Mouse (Mus musculus) megakaryocyte progenitor cell, adult 5-6 weeks (primary cell): ENCODE results near the gene Prune2. TPM values are rescaled to one million over a fixed set of nuclear protein-coding genes. Genes with fewer than 3 reads are reported as not detected.

ENCODE experiments used
- ATAC-seq: replicated peaks from 2 replicates; pipeline ENCODE4 v1.8.0; 2016; ENCODE audit warnings: mild to moderate bottlenecking, moderate TSS enrichment, inconsistent platforms; ENCODE audit not compliant: poor library complexity
- total RNA-seq, 2 experiments: library from RNA; stranded (forward) in 1 of 2; stranded (reverse) in 1 of 2; fragments of 157-497, 149-512 nt in 1 of 2; fragments of 200-1000 nt in 1 of 2; gene quantifications; 2 replicates each; pipeline versions ENCODE4 v1.2.3 to v1.2.4; 2015 to 2017

Prune2 gene
- total RNA-seq, 2 experiments from 2014 or later = 0.12 to 1.8 TPM

GRCm38 (mm10) chr19:17108782-17109181 lies 152.9 kb downstream of the Prune2 start:
- no peak for ATAC-seq

DNA sequence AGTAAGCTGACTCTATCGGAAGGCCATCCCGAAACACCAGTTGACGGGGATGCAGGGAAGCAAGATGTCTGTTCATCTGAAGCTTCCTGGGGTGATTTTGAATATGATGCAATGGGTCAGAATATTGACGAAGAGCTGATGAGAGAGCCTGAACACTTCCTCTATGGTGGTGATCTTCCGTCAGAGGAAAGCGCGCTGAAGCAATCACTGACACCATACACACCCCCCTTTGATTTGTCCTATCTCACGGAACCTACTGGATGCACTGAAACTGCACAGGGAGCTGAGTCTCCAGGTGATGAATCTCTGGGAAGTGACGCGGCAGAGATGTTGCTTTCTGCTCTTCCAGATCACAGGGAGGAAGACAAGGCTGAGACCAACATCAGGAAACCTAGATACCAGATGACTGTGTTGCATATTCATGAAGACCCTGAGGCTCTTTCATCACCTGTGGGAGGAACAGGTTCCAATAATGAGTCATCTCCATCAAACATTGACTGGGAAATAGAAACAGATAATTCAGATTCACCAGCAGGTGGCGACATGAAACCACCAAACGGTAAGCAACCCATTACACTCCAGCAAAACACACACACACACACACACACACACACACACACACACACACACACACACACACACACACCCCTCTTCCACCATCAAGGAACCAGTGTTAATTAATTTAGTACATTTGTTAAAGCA lies 168.3 kb downstream of the Prune2 start:
- peak; percentile 75 for ATAC-seq

GRCm38 (mm10) chr19:17125380-17125779 lies 169.5 kb downstream of the Prune2 start:
- peak; percentile 66 for ATAC-seq

- no peak for ATAC-seq
Measured at GRCm38 (mm10) chr19:17130544-17130943, 174.6 kb downstream of the Prune2 start.

- ATAC-seq = peak; percentile 50
Measured at GRCm38 (mm10) chr19:17136677-17137460, 181.0 kb downstream of the Prune2 start.

DNA sequence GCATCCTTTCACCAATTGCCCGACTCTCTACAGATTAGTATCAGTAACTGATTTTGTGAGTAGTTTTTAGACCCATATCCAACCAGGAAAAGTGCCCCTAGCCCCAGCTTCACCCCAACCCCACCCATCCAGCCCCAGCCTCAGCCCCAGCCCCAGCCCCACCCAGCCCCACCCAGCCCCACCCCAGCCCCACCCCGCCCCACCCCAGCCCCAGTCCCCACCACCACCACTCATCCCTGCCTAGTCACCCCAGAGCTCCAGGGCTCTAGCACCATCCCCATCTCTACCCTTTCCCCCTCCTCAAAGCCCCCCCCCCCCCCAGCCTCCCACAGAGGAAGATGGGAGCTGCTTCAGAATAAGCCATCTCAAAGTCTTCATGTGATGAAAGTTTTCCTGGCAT lies 181.7 kb downstream of the Prune2 start:
- no peak for ATAC-seq

GRCm38 (mm10) chr19:17138144-17138915 lies 182.4 kb downstream of the Prune2 start:
- ATAC-seq = no peak

DNA sequence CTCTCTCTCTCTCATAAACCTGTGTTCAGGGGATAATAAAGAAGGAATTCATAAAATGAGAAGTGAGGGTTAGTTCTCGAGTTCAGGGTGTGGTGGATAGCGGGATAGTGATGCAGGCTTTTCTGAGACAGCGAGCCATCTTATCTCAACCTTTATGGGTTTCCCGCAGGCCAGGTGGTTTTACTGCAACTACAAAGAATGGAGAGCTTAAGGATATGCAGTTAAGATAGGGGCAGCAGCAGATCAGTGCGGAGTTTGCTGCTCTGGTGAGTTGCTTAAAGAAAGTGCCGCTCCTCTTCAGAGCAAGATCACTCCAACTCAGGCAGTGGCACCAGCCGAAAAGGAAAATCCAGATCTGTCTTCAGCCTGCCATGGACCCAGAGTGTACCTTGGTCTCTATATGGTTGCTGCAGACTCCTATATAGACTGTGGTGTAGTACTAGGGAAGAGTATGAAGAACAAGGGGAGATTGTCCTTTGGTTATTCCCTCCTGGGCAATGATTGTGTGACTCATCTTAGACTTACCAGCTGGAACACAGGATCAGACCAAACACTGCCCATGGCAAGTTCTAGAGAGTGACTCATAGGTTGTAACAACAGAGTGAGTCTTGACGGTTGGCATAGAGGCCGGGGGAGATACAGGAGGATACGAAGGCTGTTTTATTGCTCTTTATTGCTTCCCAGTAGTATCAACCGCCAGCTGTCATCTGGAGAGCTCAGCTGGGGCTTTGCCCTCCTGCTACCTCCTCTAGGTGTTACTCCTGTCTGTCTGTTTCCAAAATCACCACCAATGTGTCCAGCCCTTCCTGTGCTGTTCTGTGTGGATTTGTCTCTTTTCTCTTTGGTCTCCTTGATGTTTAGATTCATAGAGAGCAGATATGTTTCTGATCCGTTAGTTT lies 184.3 kb downstream of the Prune2 start:
- ATAC-seq = no peak

- ATAC-seq = no peak
Measured at GRCm38 (mm10) chr19:17143245-17143644, 187.3 kb downstream of the Prune2 start.

DNA sequence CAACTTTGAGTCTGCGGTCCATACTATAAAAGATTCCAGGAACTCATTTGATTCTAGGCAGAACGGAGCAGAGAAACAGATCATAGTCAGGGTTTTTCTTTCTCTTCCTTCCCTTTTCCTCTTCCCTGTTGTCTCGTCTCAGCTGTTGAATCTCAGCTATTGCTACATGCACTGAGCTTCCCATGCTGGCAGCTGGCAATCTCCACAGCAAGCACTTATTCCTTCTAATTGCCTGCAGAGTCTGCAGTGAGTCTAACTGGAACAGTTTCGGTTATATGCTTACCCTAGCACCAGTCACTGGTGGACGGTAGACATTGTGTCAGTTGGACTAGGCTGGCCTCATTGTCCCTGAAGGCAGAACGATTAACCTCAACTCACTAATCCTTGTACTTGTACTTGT lies 188.3 kb downstream of the Prune2 start:
- ATAC-seq = no peak

- peak; percentile 57 for ATAC-seq
Measured at GRCm38 (mm10) chr19:17150064-17150463, 194.1 kb downstream of the Prune2 start.

- ATAC-seq = no peak
Measured at GRCm38 (mm10) chr19:17151781-17152180, 195.9 kb downstream of the Prune2 start.

DNA sequence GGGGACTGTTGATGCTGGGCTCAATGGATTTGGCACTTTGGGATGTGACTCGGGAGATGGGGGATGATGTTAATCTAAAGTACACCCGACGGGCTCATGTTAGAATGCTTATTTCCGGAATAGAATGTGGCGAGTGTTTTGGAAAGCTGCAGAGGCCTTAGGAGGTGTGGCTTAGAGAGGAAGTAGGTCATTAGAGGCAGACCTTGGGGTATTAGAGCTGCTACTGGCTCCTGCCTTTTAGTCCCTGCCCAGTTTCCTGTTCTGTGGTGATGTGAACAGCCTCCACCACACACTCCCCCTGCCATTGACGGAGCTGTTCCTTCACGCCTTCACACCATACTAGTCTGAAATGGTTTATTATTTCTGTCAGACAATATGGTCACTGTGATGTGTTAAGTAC lies 196.5 kb downstream of the Prune2 start:
- peak; percentile 34; the same call in 1 of the 2 replicates for ATAC-seq

- no peak for ATAC-seq
Measured at GRCm38 (mm10) chr19:17153911-17154639, 198.2 kb downstream of the Prune2 start.

DNA sequence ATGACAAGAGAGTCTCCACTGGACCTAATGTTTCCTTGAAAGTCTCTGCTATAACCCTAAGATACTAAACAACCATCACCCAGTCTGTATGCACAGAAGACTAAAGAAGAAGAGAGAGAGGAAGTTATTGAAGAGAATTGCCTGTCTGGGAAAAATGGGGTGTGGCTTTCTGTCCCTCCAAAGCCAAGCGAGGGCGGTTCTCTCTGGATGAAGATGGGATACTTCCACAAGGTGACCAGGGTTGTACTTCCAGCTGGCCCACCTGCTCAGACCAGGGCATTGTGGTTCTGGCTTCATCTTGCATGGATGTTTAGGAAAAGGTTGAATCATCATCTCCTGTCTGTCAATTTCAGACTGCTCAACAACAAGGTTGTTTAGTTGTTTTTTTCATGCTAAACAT lies 199.3 kb downstream of the Prune2 start:
- ATAC-seq = no peak

- ATAC-seq = no peak
Measured at GRCm38 (mm10) chr19:17159676-17160075, 203.8 kb downstream of the Prune2 start.

DNA sequence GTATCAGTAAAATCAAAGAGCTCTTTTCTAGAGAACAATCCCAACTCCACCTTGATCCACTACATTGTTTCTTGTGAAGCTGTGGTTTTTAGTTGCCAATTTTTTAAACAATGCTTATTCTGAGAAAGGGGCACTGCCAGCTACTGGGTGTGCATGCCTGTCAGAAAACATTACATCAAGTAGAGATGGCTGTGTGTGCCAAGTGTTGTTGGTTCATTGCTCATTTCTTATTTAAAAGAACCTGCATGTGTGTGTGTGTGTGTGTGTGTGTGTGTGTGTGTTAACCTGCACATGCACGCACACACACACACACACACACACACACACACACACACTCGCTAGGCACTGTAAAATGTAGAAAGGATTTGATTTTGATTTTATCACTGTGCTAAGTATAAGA lies 204.3 kb downstream of the Prune2 start:
- no peak for ATAC-seq

- peak; percentile 85 for ATAC-seq
Measured at GRCm38 (mm10) chr19:17163511-17163953, 207.6 kb downstream of the Prune2 start.

DNA sequence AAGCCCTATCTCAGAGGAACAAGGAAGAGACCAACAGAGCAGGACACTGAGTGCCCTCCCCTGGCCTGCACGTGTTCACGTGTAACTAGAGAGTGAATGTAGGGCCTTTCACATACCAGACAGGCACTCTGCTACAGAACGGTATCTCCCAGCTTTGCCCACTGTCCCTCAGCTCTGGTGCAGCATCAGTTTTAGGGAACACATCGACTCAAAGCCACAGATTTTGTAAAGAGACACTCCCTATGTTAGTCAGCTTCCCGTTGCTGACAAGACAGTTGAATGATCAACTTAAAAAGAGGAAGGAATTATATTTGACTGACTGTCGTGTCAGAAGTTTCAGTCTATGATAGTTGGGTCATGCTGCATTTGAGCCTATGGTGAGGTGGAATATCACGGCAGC lies 210.4 kb downstream of the Prune2 start:
- ATAC-seq = peak; percentile 81

DNA sequence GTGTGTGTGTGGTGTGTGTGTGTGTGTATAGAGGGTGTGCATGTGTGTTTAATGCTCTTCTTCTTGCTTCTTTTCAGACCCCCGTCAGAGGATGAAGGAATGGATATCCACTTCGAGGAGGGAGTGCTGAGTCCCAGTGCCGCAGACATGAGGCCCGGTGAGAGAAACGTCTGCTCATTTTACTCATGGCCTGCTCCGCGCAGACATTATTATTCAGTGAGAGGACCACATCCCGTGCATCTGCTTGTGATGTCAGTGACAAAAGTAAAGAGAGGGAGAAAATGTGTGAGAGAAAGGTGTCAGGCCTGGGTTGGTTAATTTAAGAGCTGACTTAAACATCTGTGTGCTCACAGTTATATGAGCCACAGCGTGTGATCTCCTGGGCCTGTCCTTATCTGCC lies 212.3 kb downstream of the Prune2 start:
- no peak for ATAC-seq
